Mouse (Mus musculus): ENCODE measurements at regions not wholly inside any gene's neighbourhood (a gene's known extent, or its start where the extent isn't known, plus 50 kb on each side); places are given as distances from the start of the nearest gene placed in this dataset.

GRCm38 (mm10) chr7:115251591-115252369 is 508.3 kb downstream of the Insc start:
- TF ChIP-seq CTCF (IDR thresholded peaks at IDR 0.05; ENCODE audit: control insufficient read depth, insufficient read depth, low read length) (no peak), POLR2A (IDR thresholded peaks at IDR 0.05; ENCODE audit: borderline replicate concordance, control insufficient read depth, low read depth, low read length) (no peak)
- H3K27ac ChIP-seq (ENCODE audit: control insufficient read depth, insufficient read depth, low read depth, low read length, poor library complexity) = no peak overlapping the region
- WGBS = 21% methylated on average over 2 of the region's 2 CpGs
- H3K4me3 ChIP-seq (replicated peaks; ENCODE audit: control insufficient read depth, low read depth, low read length) = no peak overlapping the region
- no peaks in the 10 kb centered on the region; the same call in 1 of the 2 replicates for H3K4me1 ChIP-seq (ENCODE audit: control insufficient read depth, insufficient read depth, low read length)

- no peak for TF ChIP-seq POLR2A (IDR thresholded peaks at IDR 0.05; ENCODE audit: borderline replicate concordance, control insufficient read depth, low read depth, low read length)
- H3K27ac ChIP-seq (ENCODE audit: control insufficient read depth, insufficient read depth, low read depth, low read length, poor library complexity) = no peak overlapping the region
- 60% methylated on average over 2 of the region's 2 CpGs for WGBS
- no peak overlapping the region for H3K4me3 ChIP-seq (replicated peaks; ENCODE audit: control insufficient read depth, low read depth, low read length)
- H3K4me1 ChIP-seq (ENCODE audit: control insufficient read depth, insufficient read depth, low read length) = no peaks in the 10 kb centered on the region; the same call in 1 of the 2 replicates
Measured at GRCm38 (mm10) chr7:115252370-115252750, 508.9 kb downstream of the Insc start.

- Histone ChIP-seq H3K4me1 (ENCODE audit: control insufficient read depth, insufficient read depth, low read length) (no peaks in the 10 kb centered on the region), H3K27ac (ENCODE audit: control insufficient read depth, insufficient read depth, low read depth, low read length, poor library complexity) (no peak overlapping the region), H3K4me3 (replicated peaks; ENCODE audit: control insufficient read depth, low read depth, low read length) (no peak overlapping the region)
- 64% methylated on average over 3 of the region's 3 CpGs for WGBS
- no peak for TF ChIP-seq CTCF (IDR thresholded peaks at IDR 0.05; ENCODE audit: control insufficient read depth, insufficient read depth, low read length)
- TF ChIP-seq POLR2A (IDR thresholded peaks at IDR 0.05; ENCODE audit: borderline replicate concordance, control insufficient read depth, low read depth, low read length) = no peak
Measured at GRCm38 (mm10) chr7:115258626-115259025, 515.1 kb downstream of the Insc start.

GRCm38 (mm10) chr7:115263082-115263481 is 519.6 kb downstream of the Insc start:
- Histone ChIP-seq H3K4me1 (ENCODE audit: control insufficient read depth, insufficient read depth, low read length) (no peaks in the 10 kb centered on the region), H3K4me3 (replicated peaks; ENCODE audit: control insufficient read depth, low read depth, low read length) (no peak overlapping the region), H3K27ac (ENCODE audit: control insufficient read depth, insufficient read depth, low read depth, low read length, poor library complexity) (no peak overlapping the region)
- TF ChIP-seq CTCF (IDR thresholded peaks at IDR 0.05; ENCODE audit: control insufficient read depth, insufficient read depth, low read length) (no peak), POLR2A (IDR thresholded peaks at IDR 0.05; ENCODE audit: borderline replicate concordance, control insufficient read depth, low read depth, low read length) (no peak)
- 71% methylated on average over 2 of the region's 2 CpGs for WGBS

GRCm38 (mm10) chr7:115266141-115266540 is 522.6 kb downstream of the Insc start:
- H3K27ac ChIP-seq (ENCODE audit: control insufficient read depth, insufficient read depth, low read depth, low read length, poor library complexity) = no peak overlapping the region
- no peak overlapping the region for H3K4me3 ChIP-seq (replicated peaks; ENCODE audit: control insufficient read depth, low read depth, low read length)
- no peak for TF ChIP-seq CTCF (IDR thresholded peaks at IDR 0.05; ENCODE audit: control insufficient read depth, insufficient read depth, low read length)
- no peak for TF ChIP-seq POLR2A (IDR thresholded peaks at IDR 0.05; ENCODE audit: borderline replicate concordance, control insufficient read depth, low read depth, low read length)
- WGBS = 79% methylated on average over 4 of the region's 4 CpGs
- no peaks in the 10 kb centered on the region for H3K4me1 ChIP-seq (ENCODE audit: control insufficient read depth, insufficient read depth, low read length)

- Histone ChIP-seq H3K4me1 (ENCODE audit: control insufficient read depth, insufficient read depth, low read length) (no peaks in the 10 kb centered on the region), H3K4me3 (replicated peaks; ENCODE audit: control insufficient read depth, low read depth, low read length) (no peak overlapping the region), H3K27ac (ENCODE audit: control insufficient read depth, insufficient read depth, low read depth, low read length, poor library complexity) (no peak overlapping the region)
- no peak for TF ChIP-seq POLR2A (IDR thresholded peaks at IDR 0.05; ENCODE audit: borderline replicate concordance, control insufficient read depth, low read depth, low read length)
- no peak for TF ChIP-seq CTCF (IDR thresholded peaks at IDR 0.05; ENCODE audit: control insufficient read depth, insufficient read depth, low read length)
- 44% methylated on average over 2 of the region's 2 CpGs for WGBS
Measured at GRCm38 (mm10) chr7:115270803-115271202, 527.3 kb downstream of the Insc start.

- no peak overlapping the region for H3K4me3 ChIP-seq (replicated peaks; ENCODE audit: control insufficient read depth, low read depth, low read length)
- WGBS = 81% methylated on average over 3 of the region's 3 CpGs
- H3K4me1 ChIP-seq (ENCODE audit: control insufficient read depth, insufficient read depth, low read length) = no peaks in the 10 kb centered on the region
- no peak overlapping the region for H3K27ac ChIP-seq (ENCODE audit: control insufficient read depth, insufficient read depth, low read depth, low read length, poor library complexity)
- no peak for TF ChIP-seq POLR2A (IDR thresholded peaks at IDR 0.05; ENCODE audit: borderline replicate concordance, control insufficient read depth, low read depth, low read length)
- TF ChIP-seq CTCF (IDR thresholded peaks at IDR 0.05; ENCODE audit: control insufficient read depth, insufficient read depth, low read length) = no peak
Measured at GRCm38 (mm10) chr7:115274836-115275235, 531.3 kb downstream of the Insc start.

GRCm38 (mm10) chr7:115290801-115291417 is 547.4 kb downstream of the Insc start:
- Histone ChIP-seq H3K4me1 (ENCODE audit: control insufficient read depth, insufficient read depth, low read length) (no peaks in the 10 kb centered on the region), H3K27ac (ENCODE audit: control insufficient read depth, insufficient read depth, low read depth, low read length, poor library complexity) (no peak overlapping the region), H3K4me3 (replicated peaks; ENCODE audit: control insufficient read depth, low read depth, low read length) (no peak overlapping the region)
- WGBS = 79% methylated on average over 7 of the region's 7 CpGs
- no peak for TF ChIP-seq POLR2A (IDR thresholded peaks at IDR 0.05; ENCODE audit: borderline replicate concordance, control insufficient read depth, low read depth, low read length)
- TF ChIP-seq CTCF (IDR thresholded peaks at IDR 0.05; ENCODE audit: control insufficient read depth, insufficient read depth, low read length) = no peak
